Mouse (Mus musculus): ENCODE results near the gene Capza1.

DNA sequence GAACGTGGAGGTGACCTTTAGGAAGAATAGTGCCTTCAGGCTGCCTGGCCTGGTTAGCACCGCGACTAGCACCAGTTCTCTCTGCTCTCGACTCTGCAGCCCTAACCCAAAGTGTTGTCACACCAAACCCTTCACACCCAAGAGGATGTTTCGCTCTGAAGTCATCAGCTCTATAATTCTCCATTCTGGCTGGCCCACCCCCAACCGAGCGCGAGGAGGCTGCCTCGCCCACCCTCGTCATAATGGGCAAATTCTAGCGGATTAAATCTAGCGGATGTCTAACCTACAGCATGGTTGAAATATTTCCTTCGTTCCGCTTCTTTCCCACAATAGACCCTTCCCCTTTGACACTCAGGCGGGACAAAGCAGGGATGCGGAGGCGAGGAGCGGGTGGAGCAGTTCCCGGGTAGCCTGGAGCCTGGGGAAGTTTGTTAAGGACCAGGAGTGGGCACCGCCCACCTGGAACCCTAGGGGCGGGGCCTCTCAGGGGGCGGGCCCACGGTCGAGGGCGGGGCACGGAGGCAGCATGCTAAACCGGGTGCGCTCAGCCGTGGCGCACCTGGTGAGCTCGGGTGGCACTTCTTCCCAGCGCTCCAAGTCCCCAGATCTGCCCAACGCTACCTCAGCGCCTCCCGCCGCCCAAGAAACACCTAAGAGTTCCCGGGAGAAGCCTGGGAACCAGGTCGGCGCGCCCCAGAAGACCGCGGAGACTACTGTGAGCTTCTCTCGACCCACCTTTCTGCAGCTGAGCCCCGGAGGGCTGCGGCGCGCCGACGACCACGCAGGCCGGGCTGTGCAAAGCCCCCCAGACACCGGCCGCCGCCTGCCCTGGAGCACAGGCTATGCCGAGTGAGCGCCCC, 83.5 kb downstream of the Capza1 start, which contains the start of gene Ppm1j:
- TF ChIP-seq GATA1 (IDR thresholded peaks at IDR 0.05; ENCODE audit: borderline replicate concordance, low read length) (no peak), FLI1 (IDR thresholded peaks at IDR 0.05; ENCODE audit: low read length) (no peak)
